Mouse (Mus musculus) 3134 (cell line): ENCODE data around the gene Map1a.

Experiments
- DNase-seq: peaks from one replicate; pipeline ENCODE4 v3.0.0-alpha.2; 2011; ENCODE audit warnings: low spot score; ENCODE audit not compliant: insufficient read length; ENCODE audit errors: extremely low read depth

Map1a gene

GRCm38 (mm10) chr2:121300036-121300435, 10.6 kb downstream of the Map1a start:
- no peak for DNase-seq

GRCm38 (mm10) chr2:121308997-121309416, 19.6 kb downstream of the Map1a start:
- no peak for DNase-seq

- DNase-seq, result no peak
Observed at GRCm38 (mm10) chr2:121316278-121316677, 26.9 kb downstream of the Map1a start.

- DNase-seq, result no peak
Observed at GRCm38 (mm10) chr2:121323041-121323440, 33.6 kb downstream of the Map1a start.

GRCm38 (mm10) chr2:121323693-121324470, 34.5 kb downstream of the Map1a start:
- DNase-seq, result no peak

- no peak for DNase-seq
Observed at GRCm38 (mm10) chr2:121329492-121329891, 40.1 kb downstream of the Map1a start.

- DNase-seq, result no peak
Observed at GRCm38 (mm10) chr2:121339057-121339456, 49.7 kb downstream of the Map1a start.

GRCm38 (mm10) chr2:121353156-121353555, 63.8 kb downstream of the Map1a start:
- DNase-seq, result no peak

- no peak for DNase-seq
Observed at GRCm38 (mm10) chr2:121354378-121354777, 65.0 kb downstream of the Map1a start.

- DNase-seq, result peak; percentile 92
Observed at GRCm38 (mm10) chr2:121354820-121355592, 65.6 kb downstream of the Map1a start, which contains the start of gene Ppip5k1. Gene Ppip5k1 (minus strand): TSS chr2:121355396.

GRCm38 (mm10) chr2:121357494-121357893, 68.1 kb downstream of the Map1a start, which contains the start of gene Ckmt1:
Gene Ckmt1 (plus strand): TSS chr2:121357714.
- no peak for DNase-seq

- DNase-seq, result no peak
Observed at GRCm38 (mm10) chr2:121357961-121358360, 68.6 kb downstream of the Map1a start.

- no peak for DNase-seq
Observed at GRCm38 (mm10) chr2:121358381-121358780, 69.0 kb downstream of the Map1a start.

- DNase-seq, result no peak
Observed at GRCm38 (mm10) chr2:121359461-121359860, 70.1 kb downstream of the Map1a start.
